In genomic region chr6:143373686-143374273, GRCm38 (mm10) we compare ENCODE assay signal across 9 mouse cellular contexts.
DNase-seq lines count a peak whose midpoint lies in the region; ATAC-seq and TF ChIP-seq lines count a peak whose summit lies in the region.
"Had no signal": no experiment of that assay in that cellular context is flagged by ENCODE, and none has a peak within 500 bp of the region (broad histone marks: within the 10 kb centered on the region; RNA-seq: fewer than 3 reads in every experiment).

No protein-coding gene starts in this region.

- H3K4me1 ChIP-seq in neural tube, embryonic 11.5 days (ENCODE audit: control insufficient read depth, insufficient read depth, low read length) = no peaks in the 10 kb centered on the region
- H3K4me1 ChIP-seq in thymus, adult 2 months (replicated peaks; ENCODE audit: control insufficient read depth, insufficient read depth, low read length) = no peaks in the 10 kb centered on the region

- H3K27me3 ChIP-seq in neural tube, embryonic 11.5 days (ENCODE audit: control insufficient read depth, insufficient read depth, low read length) = no peaks in the 10 kb centered on the region
- no peaks in the 10 kb centered on the region for H3K27me3 ChIP-seq in thymus, adult 2 months (ENCODE audit: control insufficient read depth, insufficient read depth, low read length)

- no peak for TF ChIP-seq POLR2A in thymus, adult 2 months (IDR thresholded peaks at IDR 0.05; ENCODE audit: control insufficient read depth, extremely low read depth, insufficient read depth, low read length, poor library complexity)

- no peak overlapping the region for H3K4me2 ChIP-seq in neural tube, embryonic 11.5 days (ENCODE audit: low read depth)

- peak; percentile 55 to 58 for DNase-seq in B cell, adult 2 months
- DNase-seq in gastrocnemius, postnatal 10 days = peak; percentile 45
- DNase-seq in kidney, adult 8-10 months = peak; percentile 7 to 28
- DNase-seq in liver = peak; percentile 38
- peak; percentile 58 for DNase-seq in neural tube, embryonic 11.5 days (ENCODE audit: low spot score)
- DNase-seq in thymus, adult 2 months = peak; percentile 48

- ATAC-seq in activated CD4-positive, CD25-positive, alpha-beta regulatory T cell, adult 4 months = peak; percentile 52
- peak; percentile 98 for ATAC-seq in common myeloid progenitor, adult 5-6 weeks (replicated peaks; ENCODE audit: low read depth, poor library complexity, severe bottlenecking)
- ATAC-seq in neural tube, embryonic 11.5 days (ENCODE audit: insufficient read depth, low FRiP score, low TSS enrichment) = no peak

- H3K9me3 ChIP-seq in neural tube, embryonic 11.5 days (ENCODE audit: control insufficient read depth, low read length) = no peaks in the 10 kb centered on the region

- H3K27ac ChIP-seq in neural tube, embryonic 11.5 days (ENCODE audit: low read depth, low read length) = no peak overlapping the region
- H3K27ac ChIP-seq in thymus, adult 2 months (ENCODE audit: control insufficient read depth, insufficient read depth, low read length) = no peak overlapping the region

- no peaks in the 10 kb centered on the region for H3K36me3 ChIP-seq in neural tube, embryonic 11.5 days (ENCODE audit: control insufficient read depth, insufficient read depth, low read length)
- no peaks in the 10 kb centered on the region for H3K36me3 ChIP-seq in thymus, adult 2 months (ENCODE audit: control insufficient read depth, insufficient read depth, low read length)

- no peak overlapping the region for H3K4me3 ChIP-seq in neural tube, embryonic 11.5 days (ENCODE audit: low read depth, low read length)
- no peak overlapping the region for H3K4me3 ChIP-seq in thymus, adult 2 months (ENCODE audit: control insufficient read depth, insufficient read depth, low read length)
- H3K4me3 ChIP-seq: erythroblast, embryonic 14.5 days had no signal

- 64% methylated on average over 15 of the region's 15 CpGs for WGBS in neural tube, embryonic 11.5 days
- 65% methylated on average over 15 of the region's 15 CpGs for WGBS in thymus, adult 2 months

- no peak overlapping the region for H3K9ac ChIP-seq in neural tube, embryonic 11.5 days (ENCODE audit: low read length)

- peak; percentile 87 for TF ChIP-seq CTCF in thymus, adult 2 months (IDR thresholded peaks at IDR 0.05; ENCODE audit: borderline replicate concordance, control insufficient read depth, extremely low read depth, insufficient read depth, low read length, poor library complexity)
